Mouse (Mus musculus) stomach, postnatal 0 days (tissue): ENCODE results near the gene Prlhr. TPM values are rescaled to one million over a fixed set of nuclear protein-coding genes. Genes with fewer than 3 reads are reported as not detected.

ENCODE experiments used
- ATAC-seq: fragments of 200-750 bp; cut with Nextera tagmentation; 2 replicates; pipeline ENCODE4 v1.8.0; 2017; ENCODE audit not compliant: low FRiP score, low TSS enrichment
- DNase-seq: peaks from one replicate; pipeline ENCODE4 v3.0.0-alpha.2; 2016; ENCODE audit warnings: low spot score
- H3K27ac ChIP-seq: fragments of 300-500 bp; sonication (generic); replicated peaks from 2 replicates; pipeline ENCODE4 v1.5.1; 2014; ENCODE audit warnings: mild to moderate bottlenecking, control low read depth
- H3K27me3 ChIP-seq: fragments of 300-500 bp; sonication (generic); 2 replicates; pipeline ENCODE4 v1.6.1; 2014; ENCODE audit warnings: low read length; ENCODE audit not compliant: control insufficient read depth, insufficient read depth
- H3K36me3 ChIP-seq: fragments of 300-500 bp; sonication (generic); 2 replicates; pipeline ENCODE4 v1.6.1; 2014; ENCODE audit warnings: low read length, mixed read lengths; ENCODE audit not compliant: control insufficient read depth, insufficient read depth
- H3K4me1 ChIP-seq: fragments of 300-500 bp; sonication (generic); replicated peaks from 2 replicates; pipeline ENCODE4 v1.6.1; 2014; ENCODE audit warnings: antibody characterized with exemption; ENCODE audit not compliant: control insufficient read depth, insufficient read depth
- H3K4me2 ChIP-seq: fragments of 300-500 bp; sonication (generic); replicated peaks from 2 replicates; pipeline ENCODE4 v1.6.1; 2014; ENCODE audit warnings: low read depth, mild to moderate bottlenecking, control low read depth, moderate library complexity
- H3K4me3 ChIP-seq: fragments of 300-500 bp; sonication (generic); 2 replicates; pipeline ENCODE4 v1.5.1; 2014; ENCODE audit warnings: low read depth, low read length, control low read depth
- H3K9ac ChIP-seq: fragments of 300-500 bp; sonication (generic); 2 replicates; pipeline ENCODE4 v1.6.1; 2014; ENCODE audit warnings: mild to moderate bottlenecking, low read length, control low read depth, mixed read lengths
- H3K9me3 ChIP-seq: fragments of 300-500 bp; sonication (generic); 2 replicates; pipeline ENCODE4 v1.6.1; 2016; ENCODE audit warnings: low read length; ENCODE audit not compliant: control insufficient read depth
- CTCF ChIP-seq: IDR thresholded peaks from 2 replicates; pipeline ENCODE4 v1.5.1; 2016; ENCODE audit warnings: antibody characterized with exemption, low read depth, mild to moderate bottlenecking, moderate library complexity
- EP300 ChIP-seq: optimal IDR thresholded peaks from 2 replicates; pipeline ENCODE3; 2016; ENCODE audit warnings: antibody characterized with exemption
- WGBS: fragments of 180-500 bp; shearing (Covaris S2); extraction: QIAGEN DNeasy Blood & Tissue Kit; methylation state at CpG from one replicate; pipeline ENCODE4 v1.1.7; 2014; 5-methylcytosine and 5-hydroxymethylcytosine counted together
- polyA plus RNA-seq: library from polyadenylated mRNA; unstranded; fragments of >200 nt; fragmentation: Nextera tagmentation; extraction: Ambion mirVana; gene quantifications from 2 replicates; pipeline ENCODE4 v1.2.1, GENCODE M21; 2015

Gene Prlhr
- polyA plus RNA-seq, 1 experiment from 2014 or later, result not detected

- 81% methylated on average over 2 of the region's 2 CpGs for WGBS
- H3K9me3 ChIP-seq, result no peaks in the 10 kb centered on the region
- ATAC-seq (no peak), DNase-seq (no peak)
- no peak overlapping the region for H3K4me2 ChIP-seq
- TF ChIP-seq EP300 (no peak), CTCF (no peak)
- H3K27ac ChIP-seq, result no peak overlapping the region
- H3K4me1 ChIP-seq, result no peaks in the 10 kb centered on the region
- no peaks in the 10 kb centered on the region for H3K27me3 ChIP-seq
- no peaks in the 10 kb centered on the region for H3K36me3 ChIP-seq
- H3K4me3 ChIP-seq, result no peak overlapping the region
- H3K9ac ChIP-seq, result no peak overlapping the region
Observed at GRCm38 (mm10) chr19:60459071-60459470, 9.0 kb downstream of the Prlhr start.

- H3K9me3 ChIP-seq, result no peaks in the 10 kb centered on the region
- H3K36me3 ChIP-seq, result no peaks in the 10 kb centered on the region
- no peak overlapping the region for H3K4me2 ChIP-seq
- WGBS, result 58% methylated on average over 1 of the region's 1 CpGs
- H3K9ac ChIP-seq, result no peak overlapping the region
- no peaks in the 10 kb centered on the region for H3K27me3 ChIP-seq
- no peak overlapping the region for H3K4me3 ChIP-seq
- H3K4me1 ChIP-seq, result no peaks in the 10 kb centered on the region
- ATAC-seq, result 0 out of 2 replicates have a peak, but pooled peaks have one; percentile 49
- DNase-seq, result no peak
- H3K27ac ChIP-seq, result no peak overlapping the region
- no peak for TF ChIP-seq CTCF
- TF ChIP-seq EP300, result no peak
Observed at GRCm38 (mm10) chr19:60455791-60456190, 12.3 kb downstream of the Prlhr start.

GRCm38 (mm10) chr19:60440531-60440930 lies 27.6 kb downstream of the Prlhr start:
- Histone ChIP-seq H3K27ac (no peak overlapping the region), H3K9me3 (no peaks in the 10 kb centered on the region), H3K4me3 (no peak overlapping the region), H3K27me3 (no peaks in the 10 kb centered on the region), H3K9ac (no peak overlapping the region), H3K36me3 (no peaks in the 10 kb centered on the region), H3K4me1 (no peaks in the 10 kb centered on the region), H3K4me2 (no peak overlapping the region)
- TF ChIP-seq CTCF (no peak), EP300 (no peak)
- ATAC-seq (no peak), DNase-seq (no peak)

GRCm38 (mm10) chr19:60440083-60440482 lies 28.0 kb downstream of the Prlhr start:
- Histone ChIP-seq H3K4me1 (no peaks in the 10 kb centered on the region), H3K36me3 (no peaks in the 10 kb centered on the region), H3K27ac (no peak overlapping the region), H3K27me3 (no peaks in the 10 kb centered on the region), H3K9me3 (no peaks in the 10 kb centered on the region), H3K4me2 (no peak overlapping the region), H3K4me3 (no peak overlapping the region), H3K9ac (no peak overlapping the region)
- ATAC-seq (no peak), DNase-seq (no peak)
- TF ChIP-seq EP300 (no peak), CTCF (no peak)
- whole genome bisulfite sequencing, result 58% methylated on average over 5 of the region's 5 CpGs

GRCm38 (mm10) chr19:60437566-60438241 lies 30.4 kb downstream of the Prlhr start:
- TF ChIP-seq CTCF (peak; percentile 63), EP300 (no peak)
- H3K36me3 ChIP-seq, result no peaks in the 10 kb centered on the region
- no peaks in the 10 kb centered on the region for H3K27me3 ChIP-seq
- no peaks in the 10 kb centered on the region for H3K4me1 ChIP-seq
- no peaks in the 10 kb centered on the region for H3K9me3 ChIP-seq
- 49% methylated on average over 6 of the region's 6 CpGs for WGBS
- no peak overlapping the region for H3K27ac ChIP-seq
- DNase-seq (peak; percentile 16), ATAC-seq (no peak)
- H3K4me3 ChIP-seq, result no peak overlapping the region
- H3K9ac ChIP-seq, result no peak overlapping the region
- no peak overlapping the region for H3K4me2 ChIP-seq

GRCm38 (mm10) chr19:60432347-60433129 lies 35.6 kb downstream of the Prlhr start:
- 75% methylated on average over 6 of the region's 6 CpGs for WGBS
- Histone ChIP-seq H3K27ac (no peak overlapping the region), H3K4me2 (no peak overlapping the region), H3K4me3 (no peak overlapping the region), H3K4me1 (no peaks in the 10 kb centered on the region), H3K36me3 (no peaks in the 10 kb centered on the region), H3K27me3 (no peaks in the 10 kb centered on the region), H3K9ac (no peak overlapping the region), H3K9me3 (no peaks in the 10 kb centered on the region)
- no peak for DNase-seq
- TF ChIP-seq EP300 (no peak), CTCF (peak; percentile 30)
- ATAC-seq, result no peak
